Mouse (Mus musculus) lung, adult 2 months (tissue): ENCODE measurements around the gene Rtbdn.

ENCODE experiments used
- CTCF ChIP-seq: fragments of 200-500 bp; IDR thresholded peaks from 2 replicates; pipeline ENCODE4 v1.5.1; 2011; ENCODE audit warnings: mild to moderate bottlenecking, low read length, control low read depth; ENCODE audit not compliant: insufficient read depth
- POLR2A ChIP-seq: fragments of 200-500 bp; IDR thresholded peaks from 2 replicates; pipeline ENCODE4 v1.6.1; 2011; ENCODE audit warnings: low read depth, mild to moderate bottlenecking, control low read depth, low read length, borderline replicate concordance; ENCODE audit errors: extremely low read depth

GRCm38 (mm10) chr8:84995680-84996079, 48.9 kb downstream of the Rtbdn start:
- TF ChIP-seq CTCF = no peak
- no peak for TF ChIP-seq POLR2A
